Mouse (Mus musculus): ENCODE data around the gene Gdf1. TPM values are rescaled to one million over a fixed set of nuclear protein-coding genes. Genes with fewer than 3 reads are reported as not detected.

Gene Gdf1
- polyA plus RNA-seq, 1 experiment from 2014 or later = 0.53 TPM

DNA sequence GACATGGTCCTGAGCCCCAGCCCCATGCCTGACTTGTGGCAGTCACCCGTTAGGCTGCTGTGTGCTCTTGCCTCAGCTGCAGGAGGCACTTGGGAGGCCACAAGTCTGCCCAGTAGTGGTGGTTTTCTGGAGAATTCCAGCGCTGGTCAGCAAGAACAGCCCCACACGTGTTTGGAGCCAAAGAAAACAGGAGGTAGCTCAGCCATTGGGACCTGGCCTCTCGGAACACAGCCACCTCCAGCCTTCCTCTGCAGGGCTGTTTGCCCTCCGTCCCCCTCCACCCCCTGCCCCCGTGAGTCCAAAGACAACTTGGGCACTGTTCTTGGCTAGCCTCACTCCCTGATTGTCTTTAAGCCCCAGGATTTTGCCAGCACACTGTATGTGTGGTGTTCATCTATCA is 42.3 kb downstream of the Gdf1 start:
- Histone ChIP-seq H3K4me2 (ENCODE audit: low read depth, low read length) (no peak overlapping the region), H3K4me3 (ENCODE audit: low read length) (no peak overlapping the region), H3K9ac (ENCODE audit: low read depth, low read length) (no peak overlapping the region), H3K4me1 (ENCODE audit: control insufficient read depth, insufficient read depth, low read length) (peaks cover 30% of the 10 kb centered on the region), H3K27ac (ENCODE audit: low read length) (no peak overlapping the region), H3K27me3 (replicated peaks; ENCODE audit: control insufficient read depth, insufficient read depth, low read length) (peaks cover 56% of the 10 kb centered on the region), H3K9me3 (ENCODE audit: control insufficient read depth, low read length) (no peaks in the 10 kb centered on the region), H3K36me3 (ENCODE audit: control insufficient read depth, insufficient read depth, low read length) (no peaks in the 10 kb centered on the region)
- 38% methylated on average over 6 of the region's 6 CpGs for WGBS
- no peak for ATAC-seq

DNA sequence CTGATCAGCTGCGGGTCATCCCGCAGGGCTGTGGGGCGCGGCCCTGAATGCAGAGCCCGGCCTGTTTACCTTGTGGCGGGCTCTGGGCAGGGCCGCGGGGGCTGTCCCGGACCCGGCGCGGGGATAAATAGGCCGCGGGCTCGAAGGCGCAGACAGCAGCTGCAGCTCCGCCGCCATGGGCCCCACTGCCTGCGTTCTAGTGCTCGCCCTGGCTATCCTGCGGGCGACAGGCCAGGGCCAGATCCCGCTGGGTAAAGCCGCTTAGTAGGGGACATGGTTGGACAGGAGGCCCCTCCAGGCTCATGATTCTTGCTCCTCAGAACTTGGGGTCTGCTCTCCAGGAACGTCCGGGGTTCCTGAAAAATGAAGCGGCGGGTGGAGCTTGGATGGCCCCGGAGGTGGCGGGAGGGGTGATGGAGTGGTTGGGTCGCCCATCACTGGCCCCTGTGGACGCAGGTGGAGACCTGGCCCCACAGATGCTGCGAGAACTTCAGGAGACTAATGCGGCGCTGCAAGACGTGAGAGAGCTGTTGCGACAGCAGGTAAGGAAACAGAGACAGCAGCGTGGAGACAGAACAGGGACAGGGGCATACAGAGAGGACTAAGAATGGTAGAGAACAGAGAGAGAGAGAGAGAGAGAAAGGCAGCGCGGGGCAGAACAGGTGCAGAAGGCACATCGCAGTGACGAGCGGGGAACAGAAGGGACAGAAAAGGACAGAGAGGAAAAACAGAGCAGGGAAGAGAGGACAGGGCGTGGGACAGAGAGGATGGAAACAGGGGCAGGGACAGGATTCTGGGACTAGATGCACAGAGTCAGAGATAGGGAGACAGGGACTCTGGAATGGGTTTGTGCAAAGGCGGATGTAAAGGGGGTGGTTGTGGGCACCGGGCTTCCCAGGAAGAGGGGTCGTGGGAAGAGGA is 44.0 kb downstream of the Gdf1 start, which contains the start of gene Comp:
Gene Comp (plus strand): TSS at position 162 of the 921 bp plus-strand sequence.
- peaks cover 70% of the 10 kb centered on the region for H3K27me3 ChIP-seq (replicated peaks; ENCODE audit: control insufficient read depth, insufficient read depth, low read length)
- H3K9ac ChIP-seq (ENCODE audit: low read depth, low read length) = peak within 1 kb of the TSS; percentile 39; the same call in 1 of the 2 replicates
- no peaks in the 10 kb centered on the region for H3K9me3 ChIP-seq (ENCODE audit: control insufficient read depth, low read length)
- H3K4me3 ChIP-seq (ENCODE audit: low read length) = peak within 1 kb of the TSS; percentile 48
- peak within 1 kb of the TSS; percentile 79 for H3K4me2 ChIP-seq (ENCODE audit: low read depth, low read length)
- 3% methylated on average over 47 of the region's 47 CpGs for WGBS
- H3K27ac ChIP-seq (ENCODE audit: low read length) = no peak within 1 kb of the TSS
- H3K36me3 ChIP-seq (ENCODE audit: control insufficient read depth, insufficient read depth, low read length) = no peaks in the 10 kb centered on the region
- no peak for ATAC-seq
- peaks cover 30% of the 10 kb centered on the region for H3K4me1 ChIP-seq (ENCODE audit: control insufficient read depth, insufficient read depth, low read length)

DNA sequence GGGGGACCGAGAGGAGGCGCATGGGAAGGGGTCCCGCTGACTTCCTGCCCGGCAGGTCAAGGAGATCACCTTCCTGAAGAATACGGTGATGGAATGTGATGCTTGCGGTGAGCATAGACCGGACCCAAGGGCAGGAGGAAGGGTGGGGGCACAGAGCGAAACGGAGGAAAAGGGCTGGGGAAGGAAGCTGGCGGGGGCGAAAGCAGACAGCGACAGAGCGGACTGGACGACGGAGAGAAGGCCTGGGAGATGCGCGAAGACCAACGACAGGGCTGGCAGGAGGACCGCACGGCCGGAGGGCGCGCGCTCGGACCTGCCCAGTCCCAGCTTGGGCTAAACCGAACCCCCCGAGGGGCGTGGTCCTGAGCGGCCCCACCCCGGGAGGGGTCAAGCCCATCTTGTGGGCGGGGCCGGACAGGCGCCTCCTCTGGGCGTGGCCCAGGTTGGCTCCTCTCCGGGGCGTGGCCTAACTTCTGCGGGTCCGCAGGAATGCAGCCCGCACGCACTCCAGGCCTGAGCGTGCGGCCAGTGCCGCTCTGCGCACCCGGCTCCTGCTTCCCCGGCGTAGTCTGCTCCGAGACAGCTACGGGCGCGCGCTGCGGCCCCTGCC is 44.8 kb downstream of the Gdf1 start:
- Histone ChIP-seq H3K27ac (ENCODE audit: low read length) (no peak overlapping the region), H3K4me3 (ENCODE audit: low read length) (peak overlapping the region; percentile 48), H3K9me3 (ENCODE audit: control insufficient read depth, low read length) (no peaks in the 10 kb centered on the region), H3K4me2 (ENCODE audit: low read depth, low read length) (peak overlapping the region; percentile 79), H3K27me3 (replicated peaks; ENCODE audit: control insufficient read depth, insufficient read depth, low read length) (peaks cover 70% of the 10 kb centered on the region), H3K36me3 (ENCODE audit: control insufficient read depth, insufficient read depth, low read length) (no peaks in the 10 kb centered on the region), H3K4me1 (ENCODE audit: control insufficient read depth, insufficient read depth, low read length) (peaks cover 30% of the 10 kb centered on the region), H3K9ac (ENCODE audit: low read depth, low read length) (peak overlapping the region; percentile 39; the same call in 1 of the 2 replicates)
- 1% methylated on average over 53 of the region's 53 CpGs for WGBS
- ATAC-seq = peak; percentile 76

DNA sequence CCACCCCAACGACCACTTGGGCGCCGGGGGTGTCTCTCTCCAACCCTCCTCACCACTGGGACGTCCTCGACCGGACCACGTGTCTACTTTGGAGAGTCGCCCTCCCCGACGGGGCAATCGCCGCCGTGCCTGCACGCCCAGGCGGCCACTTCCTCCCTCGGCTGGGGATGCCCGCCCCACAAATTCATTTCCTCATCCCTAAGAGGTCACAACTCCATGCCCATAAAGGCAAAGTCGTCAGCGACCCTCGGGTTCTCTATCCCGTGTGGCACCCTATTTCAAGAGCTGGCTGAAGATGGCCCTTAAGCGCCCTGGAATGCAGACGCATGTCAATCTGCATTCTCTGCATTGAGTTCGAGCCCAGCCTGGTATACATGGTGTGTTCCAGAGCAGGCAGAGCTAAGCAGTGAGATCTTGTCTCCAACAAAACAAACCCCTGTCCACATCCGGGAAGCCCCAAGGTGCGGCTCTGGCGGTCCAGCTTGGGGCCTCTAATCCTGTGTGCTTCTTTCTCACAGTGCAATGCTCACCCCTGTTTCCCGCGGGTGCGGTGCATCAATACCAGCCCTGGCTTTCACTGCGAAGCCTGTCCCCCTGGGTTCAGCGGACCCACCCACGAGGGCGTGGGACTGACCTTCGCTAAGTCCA is 45.7 kb downstream of the Gdf1 start:
- peaks cover 30% of the 10 kb centered on the region for H3K4me1 ChIP-seq (ENCODE audit: control insufficient read depth, insufficient read depth, low read length)
- ATAC-seq = peak; percentile 7; the same call in 1 of the 2 replicates
- 5% methylated on average over 35 of the region's 35 CpGs for WGBS
- peak overlapping the region; percentile 48 for H3K4me3 ChIP-seq (ENCODE audit: low read length)
- H3K9me3 ChIP-seq (ENCODE audit: control insufficient read depth, low read length) = no peaks in the 10 kb centered on the region
- no peaks in the 10 kb centered on the region for H3K36me3 ChIP-seq (ENCODE audit: control insufficient read depth, insufficient read depth, low read length)
- 0 out of 2 replicates have a peak overlapping the region, but pooled peaks have one; percentile 39 for H3K9ac ChIP-seq (ENCODE audit: low read depth, low read length)
- peaks cover 70% of the 10 kb centered on the region for H3K27me3 ChIP-seq (replicated peaks; ENCODE audit: control insufficient read depth, insufficient read depth, low read length)
- no peak overlapping the region for H3K27ac ChIP-seq (ENCODE audit: low read length)
- H3K4me2 ChIP-seq (ENCODE audit: low read depth, low read length) = no peak overlapping the region

DNA sequence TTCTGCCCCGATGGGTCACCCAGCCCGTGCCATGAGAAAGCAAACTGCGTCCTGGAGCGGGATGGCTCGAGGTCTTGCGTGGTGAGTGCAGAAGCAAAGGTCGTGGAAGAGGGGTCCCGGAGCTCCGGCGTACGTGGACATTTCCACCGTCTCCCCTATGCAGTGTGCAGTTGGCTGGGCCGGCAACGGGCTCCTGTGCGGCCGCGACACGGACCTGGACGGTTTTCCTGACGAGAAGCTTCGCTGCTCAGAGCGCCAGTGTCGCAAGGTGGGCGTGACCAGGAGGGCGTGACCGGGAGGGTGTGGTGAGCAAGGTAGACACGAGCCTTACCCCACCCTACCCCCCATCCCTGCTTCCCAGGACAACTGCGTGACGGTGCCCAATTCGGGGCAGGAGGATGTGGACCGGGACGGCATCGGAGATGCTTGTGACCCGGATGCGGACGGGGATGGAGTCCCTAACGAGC is 46.7 kb downstream of the Gdf1 start:
- H3K36me3 ChIP-seq (ENCODE audit: control insufficient read depth, insufficient read depth, low read length) = no peaks in the 10 kb centered on the region
- H3K4me1 ChIP-seq (ENCODE audit: control insufficient read depth, insufficient read depth, low read length) = peaks cover 30% of the 10 kb centered on the region
- no peaks in the 10 kb centered on the region for H3K9me3 ChIP-seq (ENCODE audit: control insufficient read depth, low read length)
- no peak overlapping the region for H3K27ac ChIP-seq (ENCODE audit: low read length)
- ATAC-seq = no peak
- H3K4me3 ChIP-seq (ENCODE audit: low read length) = peak overlapping the region; percentile 24
- WGBS = 8% methylated on average over 37 of the region's 37 CpGs
- H3K4me2 ChIP-seq (ENCODE audit: low read depth, low read length) = peak overlapping the region; percentile 38; the same call in 1 of the 2 replicates
- peaks cover 70% of the 10 kb centered on the region for H3K27me3 ChIP-seq (replicated peaks; ENCODE audit: control insufficient read depth, insufficient read depth, low read length)
- H3K9ac ChIP-seq (ENCODE audit: low read depth, low read length) = peak overlapping the region; percentile 2; the same call in 1 of the 2 replicates

DNA sequence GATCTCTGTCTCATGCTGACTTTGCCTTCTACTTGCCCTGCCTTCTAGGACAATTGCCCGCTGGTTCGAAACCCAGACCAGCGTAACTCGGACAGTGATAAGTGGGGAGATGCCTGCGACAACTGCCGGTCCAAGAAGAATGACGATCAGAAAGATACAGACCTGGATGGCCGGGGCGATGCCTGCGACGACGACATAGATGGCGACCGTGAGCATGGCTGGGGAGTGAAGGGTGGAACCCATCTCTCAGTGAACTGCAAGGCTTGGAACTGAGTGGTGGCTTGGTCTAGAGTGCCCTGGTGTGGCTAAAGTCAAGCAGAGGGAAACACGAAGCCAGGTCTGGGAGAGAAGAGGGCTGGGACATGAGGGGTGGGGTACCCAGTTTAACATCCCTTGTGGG is 47.4 kb downstream of the Gdf1 start:
- Histone ChIP-seq H3K27ac (ENCODE audit: low read length) (no peak overlapping the region), H3K9me3 (ENCODE audit: control insufficient read depth, low read length) (no peaks in the 10 kb centered on the region), H3K4me3 (ENCODE audit: low read length) (no peak overlapping the region), H3K4me1 (ENCODE audit: control insufficient read depth, insufficient read depth, low read length) (peaks cover 30% of the 10 kb centered on the region), H3K9ac (ENCODE audit: low read depth, low read length) (no peak overlapping the region), H3K36me3 (ENCODE audit: control insufficient read depth, insufficient read depth, low read length) (no peaks in the 10 kb centered on the region), H3K27me3 (replicated peaks; ENCODE audit: control insufficient read depth, insufficient read depth, low read length) (peaks cover 62% of the 10 kb centered on the region), H3K4me2 (ENCODE audit: low read depth, low read length) (no peak overlapping the region)
- ATAC-seq = no peak
- WGBS = 11% methylated on average over 15 of the region's 15 CpGs

DNA sequence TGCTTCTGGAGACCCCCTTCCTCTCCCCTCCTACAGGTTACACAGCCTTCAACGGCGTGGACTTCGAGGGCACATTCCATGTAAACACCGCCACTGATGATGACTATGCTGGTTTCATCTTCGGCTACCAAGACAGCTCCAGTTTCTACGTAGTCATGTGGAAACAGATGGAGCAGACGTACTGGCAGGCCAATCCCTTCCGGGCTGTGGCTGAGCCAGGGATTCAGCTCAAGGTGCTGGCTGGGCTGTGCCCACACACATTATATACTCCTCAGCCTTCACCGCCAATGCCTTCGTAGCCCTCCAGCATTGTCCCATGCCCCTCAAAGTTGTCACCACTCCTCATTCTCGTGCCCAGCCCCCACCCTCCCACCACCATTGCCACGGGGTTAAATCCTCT is 50.5 kb downstream of the Gdf1 start:
- no peak overlapping the region for H3K9ac ChIP-seq (ENCODE audit: low read depth, low read length)

More for the DNA sequence above, 50.5 kb downstream of the Gdf1 start:
- ATAC-seq = no peak
- WGBS = 80% methylated on average over 12 of the region's 12 CpGs
- Histone ChIP-seq H3K27ac (ENCODE audit: low read length) (no peak overlapping the region), H3K4me3 (ENCODE audit: low read length) (no peak overlapping the region), H3K4me1 (ENCODE audit: control insufficient read depth, insufficient read depth, low read length) (peaks cover 13% of the 10 kb centered on the region), H3K4me2 (ENCODE audit: low read depth, low read length) (no peak overlapping the region), H3K27me3 (replicated peaks; ENCODE audit: control insufficient read depth, insufficient read depth, low read length) (peaks cover 32% of the 10 kb centered on the region), H3K9me3 (ENCODE audit: control insufficient read depth, low read length) (no peaks in the 10 kb centered on the region), H3K36me3 (ENCODE audit: control insufficient read depth, insufficient read depth, low read length) (no peaks in the 10 kb centered on the region)
